In genomic region chr6:120010535-120010934, GRCm38 (mm10) we compare ENCODE assay signal across 20 mouse cellular contexts. TPM values are rescaled to one million over a fixed set of nuclear protein-coding genes. Genes with fewer than 3 reads are reported as not detected.
DNase-seq lines count a peak whose midpoint lies in the region; ATAC-seq and TF ChIP-seq lines count a peak whose summit lies in the region.
"Had no signal": no experiment of that assay in that cellular context is flagged by ENCODE, and none has a peak within 500 bp of the region (broad histone marks: within the 10 kb centered on the region; RNA-seq: fewer than 3 reads in every experiment).

No protein-coding gene starts in this region.

- H3K27ac ChIP-seq in liver, embryonic 13.5 days = peak overlapping the region; percentile 71
- H3K27ac ChIP-seq in liver, embryonic 11.5 days (ENCODE audit: low read depth, low read length) = no peak overlapping the region
- peak overlapping the region; percentile 70 for H3K27ac ChIP-seq in liver, embryonic 15.5 days (replicated peaks)
- H3K27ac ChIP-seq in forebrain, postnatal 0 days (ENCODE audit: low read depth, low read length) = no peak overlapping the region
- H3K27ac ChIP-seq: embryonic facial prominence, embryonic 10.5 days; forebrain, embryonic 12.5 days; heart, embryonic 10.5 days; hindbrain, embryonic 12.5 days had no signal

- no peak overlapping the region for H3K4me3 ChIP-seq in liver, embryonic 13.5 days (replicated peaks)
- H3K4me3 ChIP-seq in liver, embryonic 11.5 days (ENCODE audit: low read depth, low read length) = no peak overlapping the region
- no peak overlapping the region for H3K4me3 ChIP-seq in liver, embryonic 15.5 days (replicated peaks)
- H3K4me3 ChIP-seq in forebrain, postnatal 0 days (ENCODE audit: low read depth, low read length) = no peak overlapping the region
- H3K4me3 ChIP-seq: embryonic facial prominence, embryonic 10.5 days; forebrain, embryonic 12.5 days; heart, embryonic 10.5 days; hindbrain, embryonic 12.5 days had no signal

- no peaks in the 10 kb centered on the region for H3K36me3 ChIP-seq in liver, embryonic 13.5 days
- H3K36me3 ChIP-seq in liver, embryonic 11.5 days (ENCODE audit: control insufficient read depth, insufficient read depth, low read length) = no peaks in the 10 kb centered on the region
- 0 out of 2 replicates have a peak, but pooled peaks cover 4% of the 10 kb centered on the region for H3K36me3 ChIP-seq in liver, embryonic 15.5 days (replicated peaks)
- no peaks in the 10 kb centered on the region for H3K36me3 ChIP-seq in forebrain, postnatal 0 days (ENCODE audit: insufficient read depth)
- H3K36me3 ChIP-seq: embryonic facial prominence, embryonic 10.5 days; forebrain, embryonic 12.5 days; heart, embryonic 10.5 days; hindbrain, embryonic 12.5 days had no signal

- no peak for DNase-seq in liver, embryonic 13.5 days
- no peak for DNase-seq in liver, embryonic 11.5 days (ENCODE audit: low spot score)
- DNase-seq in layer of hippocampus, postnatal 10 days (ENCODE audit: low spot score in 2 of 2) = no peak
- DNase-seq in forebrain, postnatal 0 days = no peak
- no peak for DNase-seq in B cell, adult 2 months
- DNase-seq: adrenal gland, postnatal 10 days; cerebellum, adult 18-20 months; cerebellum, postnatal 10 days; heart, adult 18-20 months; heart, postnatal 10 days; heart, postnatal 4 days had no signal

- H3K27me3 ChIP-seq in liver, embryonic 13.5 days = no peaks in the 10 kb centered on the region
- no peaks in the 10 kb centered on the region for H3K27me3 ChIP-seq in liver, embryonic 11.5 days (replicated peaks; ENCODE audit: control insufficient read depth, insufficient read depth, low read length)
- H3K27me3 ChIP-seq in liver, embryonic 15.5 days = no peaks in the 10 kb centered on the region
- H3K27me3 ChIP-seq in forebrain, postnatal 0 days (ENCODE audit: insufficient read depth, low read length) = no peaks in the 10 kb centered on the region
- H3K27me3 ChIP-seq: forebrain, embryonic 12.5 days; hindbrain, embryonic 12.5 days had no signal

- no peak for TF ChIP-seq CTCF in forebrain, postnatal 0 days (IDR thresholded peaks at IDR 0.05; ENCODE audit: low read depth)

- H3K9me3 ChIP-seq in liver, embryonic 13.5 days (replicated peaks) = no peaks in the 10 kb centered on the region
- H3K9me3 ChIP-seq in liver, embryonic 11.5 days (ENCODE audit: control insufficient read depth, low read length) = no peaks in the 10 kb centered on the region
- no peaks in the 10 kb centered on the region for H3K9me3 ChIP-seq in liver, embryonic 15.5 days (replicated peaks)
- no peaks in the 10 kb centered on the region for H3K9me3 ChIP-seq in forebrain, postnatal 0 days (ENCODE audit: low read length)
- H3K9me3 ChIP-seq: embryonic facial prominence, embryonic 10.5 days; forebrain, embryonic 12.5 days; heart, embryonic 10.5 days; hindbrain, embryonic 12.5 days had no signal

- H3K4me1 ChIP-seq in liver, embryonic 13.5 days (replicated peaks) = peaks cover 67% of the 10 kb centered on the region
- H3K4me1 ChIP-seq in liver, embryonic 11.5 days (replicated peaks; ENCODE audit: control insufficient read depth, insufficient read depth, low read length) = peaks cover 3% of the 10 kb centered on the region; the same call in 1 of the 2 replicates
- peaks cover 66% of the 10 kb centered on the region for H3K4me1 ChIP-seq in liver, embryonic 15.5 days (replicated peaks)
- no peaks in the 10 kb centered on the region for H3K4me1 ChIP-seq in forebrain, postnatal 0 days (ENCODE audit: insufficient read depth)
- H3K4me1 ChIP-seq: heart, embryonic 10.5 days; hindbrain, embryonic 12.5 days had no signal

- peak overlapping the region; percentile 38 for H3K4me2 ChIP-seq in liver, embryonic 13.5 days
- no peak overlapping the region for H3K4me2 ChIP-seq in liver, embryonic 11.5 days
- no peak overlapping the region for H3K4me2 ChIP-seq in liver, embryonic 15.5 days
- no peak overlapping the region for H3K4me2 ChIP-seq in forebrain, postnatal 0 days (ENCODE audit: low read depth)
- H3K4me2 ChIP-seq: forebrain, embryonic 12.5 days; hindbrain, embryonic 12.5 days had no signal

- H3K9ac ChIP-seq in liver, embryonic 13.5 days = no peak overlapping the region
- no peak overlapping the region for H3K9ac ChIP-seq in liver, embryonic 11.5 days (ENCODE audit: low read depth, low read length)
- H3K9ac ChIP-seq in liver, embryonic 15.5 days = no peak overlapping the region
- H3K9ac ChIP-seq in forebrain, postnatal 0 days = no peak overlapping the region
- H3K9ac ChIP-seq: forebrain, embryonic 12.5 days; hindbrain, embryonic 12.5 days had no signal

- no peak for ATAC-seq in liver, embryonic 13.5 days (ENCODE audit: low read depth)
- ATAC-seq in liver, embryonic 11.5 days (replicated peaks; ENCODE audit: low FRiP score) = no peak
- ATAC-seq in erythroblast, adult 5-6 weeks (replicated peaks; ENCODE audit: low FRiP score, poor library complexity, severe bottlenecking) = peak; percentile 49; the same call in 1 of the 2 replicates
- peak; percentile 45; the same call in 1 of the 2 replicates for ATAC-seq in liver, embryonic 15.5 days (ENCODE audit: insufficient read depth)
- ATAC-seq in forebrain, postnatal 0 days = no peak
- ATAC-seq: CD4-positive, CD25-positive, alpha-beta regulatory T cell, adult 4 months; hindbrain, embryonic 16.5 days; inflammation-experienced regulatory T-cells, adult 6 months had no signal

RNA-seq across cellular contexts. Expression of gene Wnk1, which starts 27.9 kb away (rescaled TPM):
- 32.8 and 34.8 TPM in 2 replicates for polyA plus RNA-seq in liver, embryonic 13.5 days (2015; fragmentation: Nextera tagmentation; extraction: Ambion mirVana)
- 46.6 and 55.2 TPM in 2 replicates for polyA plus RNA-seq in liver, embryonic 11.5 days (2014; fragmentation: Nextera tagmentation; extraction: Ambion mirVana)
- total RNA-seq in erythroblast, adult 5-6 weeks (2015; ENCODE audit: low replicate concordance) = 1,533 and 1,561 TPM in 2 replicates
- 1,721 and 1,769 TPM in 2 replicates for total RNA-seq in erythroblast, adult 5-6 weeks (2017; ENCODE audit: low replicate concordance)
- polyA plus RNA-seq in liver, embryonic 15.5 days (2015; fragmentation: Nextera tagmentation; extraction: Ambion mirVana) = 27.0 and 28.6 TPM in 2 replicates
- 100 to 1,000 TPM; 143 to 145 TPM for total RNA-seq in layer of hippocampus, postnatal 10 days (2021)
- total RNA-seq in forebrain, postnatal 0 days (2014; rRNA removed) = 95.6 and 130 TPM in 2 replicates
- polyA plus RNA-seq in forebrain, postnatal 0 days (2015; fragmentation: Nextera tagmentation; extraction: Ambion mirVana) = 19.5 and 34.2 TPM in 2 replicates

Comparison
In these comparisons a context has a peak if more than half of its experiments do, and no peak if none do; other contexts are left out.
1. ATAC-seq: peak in erythroblast, adult 5-6 weeks (single experiment) and liver, embryonic 15.5 days (single experiment); none in liver, embryonic 13.5 days (single experiment), liver, embryonic 11.5 days (single experiment) and forebrain, postnatal 0 days (single experiment).
2. H3K27ac ChIP-seq: peak in liver, embryonic 13.5 days (single experiment) and liver, embryonic 15.5 days (single experiment); none in liver, embryonic 11.5 days (single experiment) and forebrain, postnatal 0 days (single experiment).